Mouse (Mus musculus): ENCODE measurements around the gene Tspan4. TPM values are rescaled to one million over a fixed set of nuclear protein-coding genes. Genes with fewer than 3 reads are reported as not detected.

The Tspan4 gene
- polyA plus RNA-seq, 1 experiment from 2014 or later = 35.8 TPM

- H3K9ac ChIP-seq (ENCODE audit: low read length) = peak overlapping the region; percentile 60
- H3K36me3 ChIP-seq (ENCODE audit: control insufficient read depth, insufficient read depth, low read length) = no peaks in the 10 kb centered on the region
- ATAC-seq (ENCODE audit: insufficient read depth, low FRiP score, low TSS enrichment) = no peak
- peak overlapping the region; percentile 57 for H3K4me3 ChIP-seq (ENCODE audit: low read depth, low read length)
- peaks cover 6% of the 10 kb centered on the region for H3K27me3 ChIP-seq (ENCODE audit: control insufficient read depth, insufficient read depth, low read length)
- H3K4me2 ChIP-seq (ENCODE audit: low read depth) = peak overlapping the region; percentile 97
- 5% methylated on average over 11 of the region's 11 CpGs for WGBS
- H3K4me1 ChIP-seq (ENCODE audit: control insufficient read depth, insufficient read depth, low read length) = peaks cover 13% of the 10 kb centered on the region
- no peak overlapping the region for H3K27ac ChIP-seq (ENCODE audit: low read depth, low read length)
- no peak for DNase-seq (ENCODE audit: low spot score)
- H3K9me3 ChIP-seq (ENCODE audit: control insufficient read depth, low read length) = no peaks in the 10 kb centered on the region
Observed at GRCm38 (mm10) chr7:141482531-141483024, 7.5 kb downstream of the Tspan4 start.

GRCm38 (mm10) chr7:141483114-141483653, 8.1 kb downstream of the Tspan4 start:
- ATAC-seq (ENCODE audit: insufficient read depth, low FRiP score, low TSS enrichment) (no peak), DNase-seq (ENCODE audit: low spot score) (no peak)
- Histone ChIP-seq H3K27me3 (ENCODE audit: control insufficient read depth, insufficient read depth, low read length) (peaks cover 6% of the 10 kb centered on the region), H3K9me3 (ENCODE audit: control insufficient read depth, low read length) (no peaks in the 10 kb centered on the region), H3K27ac (ENCODE audit: low read depth, low read length) (no peak overlapping the region), H3K36me3 (ENCODE audit: control insufficient read depth, insufficient read depth, low read length) (no peaks in the 10 kb centered on the region), H3K4me3 (ENCODE audit: low read depth, low read length) (no peak overlapping the region; the same call in 1 of the 2 replicates), H3K4me1 (ENCODE audit: control insufficient read depth, insufficient read depth, low read length) (peaks cover 13% of the 10 kb centered on the region), H3K4me2 (ENCODE audit: low read depth) (no peak overlapping the region), H3K9ac (ENCODE audit: low read length) (no peak overlapping the region)
- 83% methylated on average over 6 of the region's 6 CpGs for WGBS

GRCm38 (mm10) chr7:141484186-141485120, 9.4 kb downstream of the Tspan4 start:
- Histone ChIP-seq H3K9me3 (ENCODE audit: control insufficient read depth, low read length) (no peaks in the 10 kb centered on the region), H3K9ac (ENCODE audit: low read length) (no peak overlapping the region), H3K4me3 (ENCODE audit: low read depth, low read length) (no peak overlapping the region), H3K4me1 (ENCODE audit: control insufficient read depth, insufficient read depth, low read length) (peaks cover 13% of the 10 kb centered on the region), H3K36me3 (ENCODE audit: control insufficient read depth, insufficient read depth, low read length) (no peaks in the 10 kb centered on the region), H3K4me2 (ENCODE audit: low read depth) (no peak overlapping the region), H3K27ac (ENCODE audit: low read depth, low read length) (no peak overlapping the region), H3K27me3 (ENCODE audit: control insufficient read depth, insufficient read depth, low read length) (peaks cover 6% of the 10 kb centered on the region)
- 68% methylated on average over 5 of the region's 5 CpGs for WGBS
- ATAC-seq (ENCODE audit: insufficient read depth, low FRiP score, low TSS enrichment) (no peak), DNase-seq (ENCODE audit: low spot score) (no peak)

GRCm38 (mm10) chr7:141485186-141485585, 10.1 kb downstream of the Tspan4 start:
- Histone ChIP-seq H3K4me2 (ENCODE audit: low read depth) (no peak overlapping the region), H3K4me3 (ENCODE audit: low read depth, low read length) (no peak overlapping the region), H3K9ac (ENCODE audit: low read length) (no peak overlapping the region), H3K27ac (ENCODE audit: low read depth, low read length) (no peak overlapping the region), H3K4me1 (ENCODE audit: control insufficient read depth, insufficient read depth, low read length) (peaks cover 13% of the 10 kb centered on the region), H3K27me3 (ENCODE audit: control insufficient read depth, insufficient read depth, low read length) (peaks cover 6% of the 10 kb centered on the region), H3K9me3 (ENCODE audit: control insufficient read depth, low read length) (no peaks in the 10 kb centered on the region), H3K36me3 (ENCODE audit: control insufficient read depth, insufficient read depth, low read length) (no peaks in the 10 kb centered on the region)
- WGBS = 84% methylated on average over 2 of the region's 2 CpGs
- DNase-seq (ENCODE audit: low spot score) (no peak), ATAC-seq (ENCODE audit: insufficient read depth, low FRiP score, low TSS enrichment) (no peak)

- H3K9me3 ChIP-seq (ENCODE audit: control insufficient read depth, low read length) = no peaks in the 10 kb centered on the region
- H3K27ac ChIP-seq (ENCODE audit: low read depth, low read length) = no peak overlapping the region
- ATAC-seq (ENCODE audit: insufficient read depth, low FRiP score, low TSS enrichment) (no peak), DNase-seq (ENCODE audit: low spot score) (no peak)
- no peaks in the 10 kb centered on the region for H3K36me3 ChIP-seq (ENCODE audit: control insufficient read depth, insufficient read depth, low read length)
- peaks cover 13% of the 10 kb centered on the region for H3K4me1 ChIP-seq (ENCODE audit: control insufficient read depth, insufficient read depth, low read length)
- WGBS = 91% methylated on average over 2 of the region's 2 CpGs
- peaks cover 6% of the 10 kb centered on the region; the same call in 1 of the 2 replicates for H3K27me3 ChIP-seq (ENCODE audit: control insufficient read depth, insufficient read depth, low read length)
- H3K4me3 ChIP-seq (ENCODE audit: low read depth, low read length) = no peak overlapping the region
- H3K9ac ChIP-seq (ENCODE audit: low read length) = no peak overlapping the region
- no peak overlapping the region for H3K4me2 ChIP-seq (ENCODE audit: low read depth)
Observed at GRCm38 (mm10) chr7:141485606-141486005, 10.6 kb downstream of the Tspan4 start.

- no peaks in the 10 kb centered on the region for H3K36me3 ChIP-seq (ENCODE audit: control insufficient read depth, insufficient read depth, low read length)
- H3K9ac ChIP-seq (ENCODE audit: low read length) = no peak overlapping the region
- no peak for DNase-seq (ENCODE audit: low spot score)
- H3K4me1 ChIP-seq (ENCODE audit: control insufficient read depth, insufficient read depth, low read length) = peaks cover 10% of the 10 kb centered on the region
- H3K4me3 ChIP-seq (ENCODE audit: low read depth, low read length) = no peak overlapping the region
- H3K27me3 ChIP-seq (ENCODE audit: control insufficient read depth, insufficient read depth, low read length) = peaks cover 6% of the 10 kb centered on the region; the same call in 1 of the 2 replicates
- H3K4me2 ChIP-seq (ENCODE audit: low read depth) = no peak overlapping the region
- no peak overlapping the region for H3K27ac ChIP-seq (ENCODE audit: low read depth, low read length)
- no peak for ATAC-seq (ENCODE audit: insufficient read depth, low FRiP score, low TSS enrichment)
- no peaks in the 10 kb centered on the region for H3K9me3 ChIP-seq (ENCODE audit: control insufficient read depth, low read length)
- 96% methylated on average over 1 of the region's 1 CpGs for WGBS
Observed at GRCm38 (mm10) chr7:141486239-141486638, 11.2 kb downstream of the Tspan4 start.

GRCm38 (mm10) chr7:141487141-141487540, 12.1 kb downstream of the Tspan4 start:
- Histone ChIP-seq H3K4me1 (ENCODE audit: control insufficient read depth, insufficient read depth, low read length) (peaks cover 3% of the 10 kb centered on the region; the same call in 1 of the 2 replicates), H3K4me2 (ENCODE audit: low read depth) (no peak overlapping the region), H3K9me3 (ENCODE audit: control insufficient read depth, low read length) (no peaks in the 10 kb centered on the region), H3K9ac (ENCODE audit: low read length) (0 out of 2 replicates have a peak overlapping the region, but pooled peaks have one; percentile 15), H3K27ac (ENCODE audit: low read depth, low read length) (no peak overlapping the region), H3K27me3 (ENCODE audit: control insufficient read depth, insufficient read depth, low read length) (peaks cover 6% of the 10 kb centered on the region; the same call in 1 of the 2 replicates), H3K36me3 (ENCODE audit: control insufficient read depth, insufficient read depth, low read length) (no peaks in the 10 kb centered on the region), H3K4me3 (ENCODE audit: low read depth, low read length) (no peak overlapping the region)
- DNase-seq (ENCODE audit: low spot score) = no peak
- ATAC-seq (ENCODE audit: insufficient read depth, low FRiP score, low TSS enrichment) = no peak
- 72% methylated on average over 7 of the region's 7 CpGs for WGBS

GRCm38 (mm10) chr7:141491151-141491550, 16.1 kb downstream of the Tspan4 start:
- Histone ChIP-seq H3K9ac (ENCODE audit: low read length) (no peak overlapping the region), H3K4me1 (ENCODE audit: control insufficient read depth, insufficient read depth, low read length) (no peaks in the 10 kb centered on the region), H3K36me3 (ENCODE audit: control insufficient read depth, insufficient read depth, low read length) (no peaks in the 10 kb centered on the region), H3K27ac (ENCODE audit: low read depth, low read length) (no peak overlapping the region), H3K27me3 (ENCODE audit: control insufficient read depth, insufficient read depth, low read length) (no peaks in the 10 kb centered on the region), H3K9me3 (ENCODE audit: control insufficient read depth, low read length) (no peaks in the 10 kb centered on the region), H3K4me2 (ENCODE audit: low read depth) (no peak overlapping the region), H3K4me3 (ENCODE audit: low read depth, low read length) (no peak overlapping the region)
- DNase-seq (ENCODE audit: low spot score) (no peak), ATAC-seq (ENCODE audit: insufficient read depth, low FRiP score, low TSS enrichment) (no peak)
- WGBS = 89% methylated on average over 2 of the region's 2 CpGs
